Mouse (Mus musculus) G1E (cell line): Measurements from ENCODE around the gene Mcm6. TPM values are rescaled to one million over a fixed set of nuclear protein-coding genes. Genes with fewer than 3 reads are reported as not detected.

Source experiments
- ATAC-seq: 2 replicates; pipeline ENCODE4 v1.8.0; 2016; ENCODE audit warnings: mild to moderate bottlenecking; ENCODE audit not compliant: insufficient number of reproducible peaks, poor library complexity, low FRiP score, severe bottlenecking; ENCODE audit errors: extremely low read depth
- DNase-seq: peaks from one replicate; pipeline ENCODE4 v3.0.0; 2012; ENCODE audit warnings: low spot score
- H3K27me3 ChIP-seq: 2 replicates; pipeline ENCODE4 v1.6.1; 2012; ENCODE audit warnings: mild to moderate bottlenecking, low read length, inconsistent platforms; ENCODE audit not compliant: insufficient read depth
- H3K36me3 ChIP-seq: replicated peaks from 2 replicates; pipeline ENCODE3; 2012; ENCODE audit warnings: mild to moderate bottlenecking, inconsistent platforms
- H3K4me1 ChIP-seq: 2 replicates; pipeline ENCODE4 v1.6.1; 2012; ENCODE audit warnings: low read depth, low read length, inconsistent platforms, mixed read lengths; ENCODE audit not compliant: insufficient read depth
- H3K4me3 ChIP-seq: 2 replicates; pipeline ENCODE4 v1.5.1; 2012; ENCODE audit warnings: low read depth, mild to moderate bottlenecking, inconsistent platforms, low read length, moderate library complexity, mixed read lengths
- H3K9me3 ChIP-seq: replicated peaks from 2 replicates; pipeline ENCODE4 v1.6.1; 2012; ENCODE audit warnings: inconsistent platforms
- CTCF ChIP-seq: IDR thresholded peaks from 2 replicates; pipeline ENCODE4 v1.5.1; 2012; ENCODE audit warnings: low read depth, low read length, inconsistent platforms, mixed read lengths
- GATA1 ChIP-seq: IDR thresholded peaks from 2 replicates; pipeline ENCODE4 v1.6.1; 2012; ENCODE audit warnings: borderline replicate concordance, low read length, inconsistent platforms, mixed read lengths
- GATA2 ChIP-seq: IDR thresholded peaks from 2 replicates; pipeline ENCODE4 v1.6.1; 2012; ENCODE audit warnings: low read depth, low read length, inconsistent platforms, borderline replicate concordance
- POLR2AphosphoS5 ChIP-seq: IDR thresholded peaks from 2 replicates; pipeline ENCODE4 v1.6.1; 2012; ENCODE audit warnings: low read depth, low read length, inconsistent platforms; ENCODE audit not compliant: insufficient replicate concordance
- TAL1 ChIP-seq: conservative IDR thresholded peaks from 2 replicates; pipeline ENCODE4 v1.6.1; 2012; ENCODE audit warnings: low read depth, low read length, inconsistent platforms, mixed read lengths
- polyA plus RNA-seq: library from polyadenylated mRNA; stranded (reverse); fragments of >175 nt; gene quantifications from 2 replicates; pipeline ENCODE4 v1.2.3, GENCODE M21; 2012
- total RNA-seq, 2 experiments: library from RNA; stranded (forward) in 1 of 2; stranded (reverse) in 1 of 2; fragments of 200-1000 nt in 1 of 2; fragments of >200 nt in 1 of 2; fragmentation: Nextera tagmentation in 1 of 2; gene quantifications; 2 replicates each; pipeline ENCODE4 v1.2.3; 2014 to 2017

The Mcm6 gene
- total and polyA plus RNA-seq, 3 experiments = 69.2 to 443 (median 320) TPM

DNA sequence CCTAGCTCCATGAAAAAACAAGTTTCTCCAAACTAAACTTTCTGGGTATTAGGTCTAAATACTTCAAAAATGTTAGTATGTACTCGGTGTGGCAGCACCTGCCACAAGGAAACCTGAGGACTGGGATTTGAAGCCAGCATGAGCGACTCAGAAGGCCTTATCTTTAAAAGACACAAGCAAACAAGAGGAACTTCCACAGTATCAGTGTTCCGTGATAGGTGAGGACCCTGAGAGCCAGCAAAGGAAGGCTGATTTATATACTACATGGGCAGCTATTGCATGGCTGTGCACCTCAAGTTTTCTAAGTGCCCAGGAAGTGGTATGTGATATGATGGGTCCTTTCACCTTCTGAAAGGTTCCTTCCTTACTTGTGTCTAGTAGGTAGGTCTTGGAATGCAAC, 6.4 kb downstream of the Mcm6 start:
- Histone ChIP-seq H3K27me3 (no peaks in the 10 kb centered on the region), H3K9me3 (no peaks in the 10 kb centered on the region), H3K4me1 (peaks cover 56% of the 10 kb centered on the region), H3K4me3 (no peak overlapping the region), H3K36me3 (peaks cover 88% of the 10 kb centered on the region)
- peak; percentile 66 for ATAC-seq
- peak; percentile 32 for DNase-seq
- TF ChIP-seq POLR2AphosphoS5 (no peak), TAL1 (peak; percentile 46)

- TF ChIP-seq CTCF (no peak), GATA1 (no peak), GATA2 (no peak), TAL1 (no peak), POLR2AphosphoS5 (no peak)
- peaks cover 89% of the 10 kb centered on the region for H3K36me3 ChIP-seq
- no peak for ATAC-seq
These were observed 15.2 kb downstream of the Mcm6 start for GRCm38 (mm10) chr1:128344232-128344631.

GRCm38 (mm10) chr1:128337708-128338320, 21.6 kb downstream of the Mcm6 start:
- no peak for TF ChIP-seq TAL1
- TF ChIP-seq GATA1 = no peak
- no peak for TF ChIP-seq GATA2
- TF ChIP-seq CTCF = no peak
- TF ChIP-seq POLR2AphosphoS5 = no peak
- ATAC-seq = no peak
- no peaks in the 10 kb centered on the region for H3K9me3 ChIP-seq

More at GRCm38 (mm10) chr1:128344232-128344631, 15.2 kb downstream of the Mcm6 start:
- Histone ChIP-seq H3K4me1 (peaks cover 12% of the 10 kb centered on the region), H3K4me3 (no peak overlapping the region), H3K27me3 (no peaks in the 10 kb centered on the region), H3K9me3 (no peaks in the 10 kb centered on the region)
- DNase-seq = no peak

DNA sequence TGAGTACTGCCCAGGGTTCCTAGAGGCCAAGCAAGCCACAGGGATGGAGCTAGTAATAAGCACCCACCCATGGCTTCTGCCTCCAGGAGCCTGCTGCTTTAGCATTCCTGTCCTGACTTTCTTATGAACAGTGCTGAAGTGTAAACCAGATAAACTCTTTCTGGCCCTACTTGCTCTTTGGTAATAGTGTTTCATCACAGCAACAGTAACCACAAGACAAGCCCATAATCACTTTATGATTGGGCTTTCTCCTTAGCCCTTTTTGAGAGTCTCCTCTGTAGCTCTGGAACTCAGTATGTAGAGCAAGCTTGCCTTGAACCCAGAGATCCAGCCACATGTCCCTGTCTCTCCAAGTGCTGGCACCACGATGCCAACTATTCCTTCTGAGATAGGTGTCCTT, 29.2 kb downstream of the Mcm6 start:
- Histone ChIP-seq H3K27me3 (no peaks in the 10 kb centered on the region), H3K36me3 (peaks cover 84% of the 10 kb centered on the region), H3K4me3 (no peak overlapping the region), H3K9me3 (no peaks in the 10 kb centered on the region), H3K4me1 (peaks cover 31% of the 10 kb centered on the region)
- no peak for ATAC-seq
- DNase-seq = no peak
- TF ChIP-seq POLR2AphosphoS5 (no peak), TAL1 (no peak), GATA2 (no peak), GATA1 (no peak), CTCF (no peak)

More at GRCm38 (mm10) chr1:128337708-128338320, 21.6 kb downstream of the Mcm6 start:
- Histone ChIP-seq H3K27me3 (no peaks in the 10 kb centered on the region), H3K36me3 (peaks cover 89% of the 10 kb centered on the region), H3K4me1 (peaks cover 6% of the 10 kb centered on the region), H3K4me3 (no peak overlapping the region)
- no peak for DNase-seq

GRCm38 (mm10) chr1:128328218-128328617, 31.2 kb downstream of the Mcm6 start, which contains the start of gene Lct:
TSS of gene Lct (minus strand) at chr1:128328318.
- no peak for TF ChIP-seq TAL1
- no peak for TF ChIP-seq GATA2
- TF ChIP-seq CTCF = no peak
- TF ChIP-seq GATA1 = no peak
- no peak for TF ChIP-seq POLR2AphosphoS5
- H3K36me3 ChIP-seq = peaks cover 72% of the 10 kb centered on the region
- H3K27me3 ChIP-seq = no peaks in the 10 kb centered on the region
- DNase-seq (no peak), ATAC-seq (no peak)
- H3K4me1 ChIP-seq = peaks cover 35% of the 10 kb centered on the region
- H3K4me3 ChIP-seq = no peak within 1 kb of the TSS
- H3K9me3 ChIP-seq = no peaks in the 10 kb centered on the region

- H3K9me3 ChIP-seq = no peaks in the 10 kb centered on the region
- peaks cover 37% of the 10 kb centered on the region for H3K4me1 ChIP-seq
- no peaks in the 10 kb centered on the region for H3K27me3 ChIP-seq
- TF ChIP-seq TAL1 (peak; percentile 72), CTCF (no peak)
- peaks cover 61% of the 10 kb centered on the region for H3K36me3 ChIP-seq
- no peak overlapping the region for H3K4me3 ChIP-seq
- ATAC-seq = peak; percentile 71
- no peak for DNase-seq
These were observed 32.3 kb downstream of the Mcm6 start for GRCm38 (mm10) chr1:128327165-128327564.

DNA sequence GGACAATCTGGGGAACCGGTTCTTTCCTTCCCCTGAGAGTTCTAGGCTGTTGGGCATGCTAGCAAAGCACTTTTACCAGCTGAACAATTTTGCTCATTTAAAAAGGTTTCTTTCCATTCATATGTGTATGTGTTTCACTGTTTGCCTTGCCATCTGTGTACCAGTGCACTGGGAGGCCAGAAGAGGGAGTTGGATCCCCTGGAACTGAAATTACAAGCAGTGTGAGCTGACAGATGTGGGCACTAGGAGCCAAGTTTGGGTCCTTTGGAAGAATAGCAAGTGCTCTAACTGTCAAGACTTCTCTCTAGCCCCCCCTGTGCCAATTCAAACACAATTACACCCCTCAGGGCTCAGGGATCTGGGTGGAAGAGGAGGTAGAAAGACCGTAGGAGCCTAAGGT, 34.7 kb downstream of the Mcm6 start:
- ATAC-seq (no peak), DNase-seq (no peak)
- H3K4me3 ChIP-seq = no peak overlapping the region
- H3K4me1 ChIP-seq = peaks cover 26% of the 10 kb centered on the region
- no peaks in the 10 kb centered on the region for H3K27me3 ChIP-seq
- TF ChIP-seq GATA1 = no peak
- no peak for TF ChIP-seq CTCF
- TF ChIP-seq GATA2 = no peak
- no peak for TF ChIP-seq POLR2AphosphoS5
- no peak for TF ChIP-seq TAL1
- peaks cover 38% of the 10 kb centered on the region for H3K36me3 ChIP-seq
- H3K9me3 ChIP-seq = no peaks in the 10 kb centered on the region
